Mouse (Mus musculus): ENCODE measurements around the gene Tpst1.

Gene Tpst1

GRCm38 (mm10) chr5:130143977-130144333 is 70.8 kb downstream of the Tpst1 start:
- DNase-seq (ENCODE audit: low read depth) = no peak

- peak; percentile 95 for DNase-seq (ENCODE audit: low read depth)
These were observed 71.5 kb downstream of the Tpst1 start, which contains the start of gene Kctd7 for GRCm38 (mm10) chr5:130144334-130145312. Kctd7 (plus strand) TSS chr5:130144861.

- no peak for DNase-seq (ENCODE audit: low read depth)
These were observed 72.8 kb downstream of the Tpst1 start for GRCm38 (mm10) chr5:130145961-130146360.

GRCm38 (mm10) chr5:130149726-130150310 is 76.7 kb downstream of the Tpst1 start:
- DNase-seq (ENCODE audit: low read depth) = no peak

GRCm38 (mm10) chr5:130154286-130154685 is 81.2 kb downstream of the Tpst1 start:
- no peak for DNase-seq (ENCODE audit: low read depth)

- DNase-seq (ENCODE audit: low read depth) = no peak
These were observed 85.4 kb downstream of the Tpst1 start for GRCm38 (mm10) chr5:130158545-130158944.

GRCm38 (mm10) chr5:130159761-130160201 is 86.7 kb downstream of the Tpst1 start:
- no peak for DNase-seq (ENCODE audit: low read depth)

- DNase-seq (ENCODE audit: low read depth) = peak; percentile 78
These were observed 90.5 kb downstream of the Tpst1 start for GRCm38 (mm10) chr5:130163670-130164069.

- DNase-seq (ENCODE audit: low read depth) = no peak
These were observed 92.1 kb downstream of the Tpst1 start for GRCm38 (mm10) chr5:130165213-130165612.

- DNase-seq (ENCODE audit: low read depth) = no peak
These were observed 96.0 kb downstream of the Tpst1 start for GRCm38 (mm10) chr5:130169109-130169508.

GRCm38 (mm10) chr5:130170666-130171422 is 97.7 kb downstream of the Tpst1 start:
- peak; percentile 85 for DNase-seq (ENCODE audit: low read depth)

- peak; percentile 71 for DNase-seq (ENCODE audit: low read depth)
These were observed 98.4 kb downstream of the Tpst1 start, which contains the start of gene Rabgef1 for GRCm38 (mm10) chr5:130171423-130171954. Rabgef1 (plus strand) TSS chr5:130171798.

GRCm38 (mm10) chr5:130171956-130172601 is 99.0 kb downstream of the Tpst1 start:
- no peak for DNase-seq (ENCODE audit: low read depth)

- no peak for DNase-seq (ENCODE audit: low read depth)
These were observed 99.9 kb downstream of the Tpst1 start for GRCm38 (mm10) chr5:130173012-130173411.

- DNase-seq (ENCODE audit: low read depth) = no peak
These were observed 104.7 kb downstream of the Tpst1 start for GRCm38 (mm10) chr5:130177871-130178270.

GRCm38 (mm10) chr5:130180362-130180761 is 107.2 kb downstream of the Tpst1 start:
- no peak for DNase-seq (ENCODE audit: low read depth)

- DNase-seq (ENCODE audit: low read depth) = no peak
These were observed 108.8 kb downstream of the Tpst1 start for GRCm38 (mm10) chr5:130181740-130182540.

GRCm38 (mm10) chr5:130182541-130182821 is 109.4 kb downstream of the Tpst1 start:
- DNase-seq (ENCODE audit: low read depth) = no peak

- no peak for DNase-seq (ENCODE audit: low read depth)
These were observed 111.2 kb downstream of the Tpst1 start for GRCm38 (mm10) chr5:130184193-130184856.

GRCm38 (mm10) chr5:130185312-130185711 is 112.2 kb downstream of the Tpst1 start:
- no peak for DNase-seq (ENCODE audit: low read depth)

All from c-Kit-positive CD71-positive TER-119-negative erythroid progenitor cells, embryonic 14.5 days (primary cell).